Mouse (Mus musculus): ENCODE results near the gene Enpp6.

Gene Enpp6

GRCm38 (mm10) chr8:46986386-46987140 is at the start of gene Enpp6:
Gene Enpp6 (plus strand): TSS chr8:46986887.
- peak; percentile 89 for DNase-seq

GRCm38 (mm10) chr8:46938218-46938617 is 48.5 kb upstream of the Enpp6 start:
- DNase-seq: no peak

- peak; percentile 93 for DNase-seq
These were observed 45.4 kb upstream of the Enpp6 start for GRCm38 (mm10) chr8:46941295-46941694.

GRCm38 (mm10) chr8:46941731-46942650 is 44.7 kb upstream of the Enpp6 start:
- no peak for DNase-seq

- no peak for DNase-seq
These were observed 44.0 kb upstream of the Enpp6 start for GRCm38 (mm10) chr8:46942651-46943024.

GRCm38 (mm10) chr8:46943337-46943736 is 43.4 kb upstream of the Enpp6 start:
- DNase-seq: no peak

- peak; percentile 61 for DNase-seq
These were observed 40.5 kb upstream of the Enpp6 start for GRCm38 (mm10) chr8:46946181-46946580.

- DNase-seq: no peak
These were observed 38.5 kb upstream of the Enpp6 start for GRCm38 (mm10) chr8:46948091-46948757.

- DNase-seq: peak; percentile 76
These were observed 33.2 kb upstream of the Enpp6 start for GRCm38 (mm10) chr8:46953472-46953871.

GRCm38 (mm10) chr8:46962630-46963427 is 23.9 kb upstream of the Enpp6 start:
- no peak for DNase-seq

- no peak for DNase-seq
These were observed 23.0 kb upstream of the Enpp6 start for GRCm38 (mm10) chr8:46963619-46964145.

- no peak for DNase-seq
These were observed 20.9 kb upstream of the Enpp6 start for GRCm38 (mm10) chr8:46965812-46966211.

GRCm38 (mm10) chr8:46968721-46969120 is 18.0 kb upstream of the Enpp6 start:
- no peak for DNase-seq

- DNase-seq: no peak
These were observed 17.3 kb upstream of the Enpp6 start for GRCm38 (mm10) chr8:46969386-46969785.

- DNase-seq: peak; percentile 80
These were observed 9.3 kb upstream of the Enpp6 start for GRCm38 (mm10) chr8:46977376-46977775.

GRCm38 (mm10) chr8:46982166-46982565 is 4.5 kb upstream of the Enpp6 start:
- no peak for DNase-seq

- peak; percentile 82 for DNase-seq
These were observed 3.9 kb upstream of the Enpp6 start for GRCm38 (mm10) chr8:46982770-46983169.

GRCm38 (mm10) chr8:46984647-46985046 is 2.0 kb upstream of the Enpp6 start:
- DNase-seq: no peak

- DNase-seq: no peak
These were observed 1.7 kb downstream of the Enpp6 start for GRCm38 (mm10) chr8:46988366-46988765.

- DNase-seq: peak; percentile 44
These were observed 4.4 kb downstream of the Enpp6 start for GRCm38 (mm10) chr8:46991081-46991480.

GRCm38 (mm10) chr8:46992579-46992978 is 5.9 kb downstream of the Enpp6 start:
- no peak for DNase-seq
